Mouse (Mus musculus) embryonic facial prominence, embryonic 14.5 days (tissue): ENCODE measurements around the gene Cacna2d3. TPM values are rescaled to one million over a fixed set of nuclear protein-coding genes. Genes with fewer than 3 reads are reported as not detected.

Source experiments
- ATAC-seq: fragments of 200-750 bp; cut with Nextera tagmentation; 2 replicates; pipeline ENCODE4 v1.8.0; 2017; ENCODE audit warnings: low read depth, moderate number of reproducible peaks, moderate TSS enrichment
- DNase-seq: peaks from one replicate; pipeline ENCODE4 v3.0.0-alpha.2; 2015; ENCODE audit warnings: low spot score
- H3K27ac ChIP-seq: fragments of 300-500 bp; sonication (generic); replicated peaks from 2 replicates; pipeline ENCODE4 v1.5.1; 2014; ENCODE audit warnings: low read depth, mild to moderate bottlenecking, low read length, moderate library complexity
- H3K27me3 ChIP-seq: fragments of 300-500 bp; sonication (generic); replicated peaks from 2 replicates; pipeline ENCODE4 v1.6.1; 2014; ENCODE audit warnings: low read length; ENCODE audit not compliant: control insufficient read depth, insufficient read depth
- H3K36me3 ChIP-seq: fragments of 300-500 bp; sonication (generic); 2 replicates; pipeline ENCODE4 v1.6.1; 2014; ENCODE audit warnings: low read length, mixed read lengths; ENCODE audit not compliant: control insufficient read depth, insufficient read depth
- H3K4me1 ChIP-seq: fragments of 300-500 bp; sonication (generic); 2 replicates; pipeline ENCODE4 v1.6.1; 2014; ENCODE audit warnings: antibody characterized with exemption, low read length; ENCODE audit not compliant: control insufficient read depth, insufficient read depth
- H3K4me2 ChIP-seq: fragments of 300-500 bp; sonication (generic); 2 replicates; pipeline ENCODE4 v1.6.1; 2014; ENCODE audit warnings: low read depth, mild to moderate bottlenecking, low read length, moderate library complexity, mixed read lengths
- H3K4me3 ChIP-seq: fragments of 300-500 bp; sonication (generic); 2 replicates; pipeline ENCODE4 v1.5.1; 2014; ENCODE audit warnings: low read depth, mild to moderate bottlenecking, low read length
- H3K9ac ChIP-seq: fragments of 300-500 bp; sonication (generic); 2 replicates; pipeline ENCODE4 v1.6.1; 2014; ENCODE audit warnings: low read depth, mild to moderate bottlenecking, low read length, moderate library complexity, mixed read lengths
- H3K9me3 ChIP-seq: fragments of 300-500 bp; sonication (generic); 2 replicates; pipeline ENCODE4 v1.6.1; 2016; ENCODE audit warnings: low read length; ENCODE audit not compliant: control insufficient read depth
- WGBS: fragments of 180-500 bp; shearing (Covaris S2); extraction: QIAGEN DNeasy Blood & Tissue Kit; methylation state at CpG from one replicate; pipeline ENCODE4 v1.1.7; 2014; 5-methylcytosine and 5-hydroxymethylcytosine counted together
- polyA plus RNA-seq: library from polyadenylated mRNA; unstranded; fragments of >200 nt; fragmentation: Nextera tagmentation; extraction: Ambion mirVana; gene quantifications from 2 replicates; pipeline ENCODE4 v1.2.1, GENCODE M21; 2014

The Cacna2d3 gene
- polyA plus RNA-seq, 1 experiment from 2014 or later, result 16.4 TPM

GRCm38 (mm10) chr14:28870382-28870781 is 851.3 kb downstream of the Cacna2d3 start:
- H3K9ac ChIP-seq, result no peak overlapping the region
- 87% methylated on average over 5 of the region's 5 CpGs for WGBS
- H3K36me3 ChIP-seq, result no peaks in the 10 kb centered on the region
- H3K27me3 ChIP-seq, result no peaks in the 10 kb centered on the region
- no peak overlapping the region for H3K4me3 ChIP-seq
- no peak overlapping the region for H3K4me2 ChIP-seq
- ATAC-seq (no peak), DNase-seq (no peak)
- H3K4me1 ChIP-seq, result no peaks in the 10 kb centered on the region
- no peak overlapping the region for H3K27ac ChIP-seq
- H3K9me3 ChIP-seq, result no peaks in the 10 kb centered on the region

GRCm38 (mm10) chr14:28864925-28865324 is 856.7 kb downstream of the Cacna2d3 start:
- DNase-seq (no peak), ATAC-seq (no peak)
- Histone ChIP-seq H3K36me3 (no peaks in the 10 kb centered on the region), H3K27me3 (no peaks in the 10 kb centered on the region), H3K4me2 (no peak overlapping the region), H3K4me3 (no peak overlapping the region), H3K9ac (no peak overlapping the region), H3K27ac (no peak overlapping the region), H3K9me3 (no peaks in the 10 kb centered on the region), H3K4me1 (no peaks in the 10 kb centered on the region)
- WGBS, result 66% methylated on average over 4 of the region's 4 CpGs

- DNase-seq (no peak), ATAC-seq (no peak)
- H3K4me2 ChIP-seq, result no peak overlapping the region
- H3K9me3 ChIP-seq, result no peaks in the 10 kb centered on the region
- H3K27ac ChIP-seq, result no peak overlapping the region
- 85% methylated on average over 2 of the region's 2 CpGs for WGBS
- H3K4me1 ChIP-seq, result no peaks in the 10 kb centered on the region
- no peak overlapping the region for H3K9ac ChIP-seq
- H3K36me3 ChIP-seq, result no peaks in the 10 kb centered on the region
- H3K27me3 ChIP-seq, result no peaks in the 10 kb centered on the region
- no peak overlapping the region for H3K4me3 ChIP-seq
These were observed 860.5 kb downstream of the Cacna2d3 start for GRCm38 (mm10) chr14:28861142-28861541.

Other genes with a start within 250 kb of the Cacna2d3 start
- gene Selenok, start 246.4 kb upstream of the Cacna2d3 start, polyA plus RNA-seq, result 255 and 266 TPM in 2 replicates